Mouse (Mus musculus): ENCODE data around the gene Tnfsf8. TPM values are rescaled to one million over a fixed set of nuclear protein-coding genes. Genes with fewer than 3 reads are reported as not detected.

Tnfsf8 gene
- polyA plus RNA-seq, 1 experiment from 2014 or later = not detected

DNA sequence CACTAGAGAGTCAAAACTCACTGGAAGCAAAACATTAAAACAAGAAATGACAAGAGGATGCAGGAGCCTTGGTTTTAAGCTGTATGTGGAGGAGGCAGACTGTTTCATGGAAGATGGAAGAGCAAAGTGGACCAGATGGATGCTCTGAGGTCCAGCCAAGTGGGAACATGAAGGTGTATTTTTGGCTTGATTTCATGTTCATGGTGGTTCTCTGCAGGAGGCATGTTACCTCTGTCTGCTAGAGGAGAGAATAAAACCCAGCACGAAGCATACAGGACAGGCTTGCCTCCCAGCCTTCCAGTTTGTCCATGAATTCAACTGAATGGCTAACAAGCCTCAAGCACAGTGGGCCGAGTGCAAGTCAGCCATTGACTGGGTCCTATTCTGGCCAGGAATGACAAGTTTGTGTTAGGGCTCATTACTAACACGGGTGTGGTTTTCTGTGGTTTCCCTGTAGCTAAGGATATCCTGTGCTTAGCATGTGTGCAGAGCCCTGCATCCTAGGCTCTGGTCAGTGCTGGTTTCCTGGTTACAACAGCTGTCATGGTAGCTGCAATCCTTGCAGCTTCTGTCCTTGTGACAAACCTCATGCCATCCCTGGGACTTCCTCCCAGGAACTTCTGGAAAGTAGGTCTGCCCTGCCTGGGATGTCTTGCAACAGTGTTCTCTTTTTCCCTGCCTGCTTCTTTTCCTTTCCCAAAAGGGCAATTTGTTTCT is 14.1 kb downstream of the Tnfsf8 start:
- Histone ChIP-seq H3K36me3 (ENCODE audit: insufficient read depth, low read length) (no peaks in the 10 kb centered on the region), H3K4me1 (replicated peaks; ENCODE audit: insufficient read depth, low read length) (no peaks in the 10 kb centered on the region), H3K4me3 (replicated peaks; ENCODE audit: low read depth, low read length) (no peak overlapping the region), H3K9me3 (replicated peaks; ENCODE audit: low read length) (no peaks in the 10 kb centered on the region), H3K9ac (ENCODE audit: low read depth, low read length) (no peak overlapping the region), H3K4me2 (ENCODE audit: low read length) (no peak overlapping the region), H3K27ac (no peak overlapping the region), H3K27me3 (ENCODE audit: insufficient read depth, low read length) (no peaks in the 10 kb centered on the region)
- TF ChIP-seq CTCF (IDR thresholded peaks at IDR 0.05; ENCODE audit: low read depth) = no peak
- 78% methylated on average over 3 of the region's 3 CpGs for WGBS
- ATAC-seq (replicated peaks; ENCODE audit: low FRiP score, low read depth) (no peak), DNase-seq (ENCODE audit: low spot score) (no peak)

DNA sequence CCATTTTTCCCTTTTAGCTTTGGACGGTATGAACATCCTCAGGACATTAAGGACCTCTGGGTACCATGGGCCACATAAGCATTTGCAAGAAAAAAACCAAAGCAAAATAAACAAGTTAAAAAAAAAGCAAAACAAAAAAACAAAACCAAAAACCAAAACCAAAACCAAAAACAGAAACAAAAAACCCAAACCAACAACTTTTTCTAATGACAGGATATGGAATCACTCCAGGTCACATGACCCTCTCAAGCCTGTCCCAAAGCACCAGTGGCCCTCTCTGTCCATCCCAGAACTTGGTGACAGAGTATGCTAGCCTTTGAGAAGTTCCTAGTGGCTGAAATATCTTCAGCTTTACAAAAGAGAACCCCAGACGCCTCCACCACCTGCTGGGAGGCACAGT is 15.4 kb downstream of the Tnfsf8 start:
- H3K9ac ChIP-seq (ENCODE audit: low read depth, low read length) = no peak overlapping the region
- no peak overlapping the region for H3K27ac ChIP-seq
- H3K4me2 ChIP-seq (ENCODE audit: low read length) = no peak overlapping the region
- no peak for DNase-seq (ENCODE audit: low spot score)
- no peak for ATAC-seq (replicated peaks; ENCODE audit: low FRiP score, low read depth)
- H3K27me3 ChIP-seq (ENCODE audit: insufficient read depth, low read length) = no peaks in the 10 kb centered on the region
- no peak overlapping the region for H3K4me3 ChIP-seq (replicated peaks; ENCODE audit: low read depth, low read length)
- TF ChIP-seq CTCF (IDR thresholded peaks at IDR 0.05; ENCODE audit: low read depth) = no peak
- WGBS = 77% methylated on average over 2 of the region's 2 CpGs
- H3K4me1 ChIP-seq (replicated peaks; ENCODE audit: insufficient read depth, low read length) = no peaks in the 10 kb centered on the region
- no peaks in the 10 kb centered on the region for H3K9me3 ChIP-seq (replicated peaks; ENCODE audit: low read length)
- no peaks in the 10 kb centered on the region for H3K36me3 ChIP-seq (ENCODE audit: insufficient read depth, low read length)

DNA sequence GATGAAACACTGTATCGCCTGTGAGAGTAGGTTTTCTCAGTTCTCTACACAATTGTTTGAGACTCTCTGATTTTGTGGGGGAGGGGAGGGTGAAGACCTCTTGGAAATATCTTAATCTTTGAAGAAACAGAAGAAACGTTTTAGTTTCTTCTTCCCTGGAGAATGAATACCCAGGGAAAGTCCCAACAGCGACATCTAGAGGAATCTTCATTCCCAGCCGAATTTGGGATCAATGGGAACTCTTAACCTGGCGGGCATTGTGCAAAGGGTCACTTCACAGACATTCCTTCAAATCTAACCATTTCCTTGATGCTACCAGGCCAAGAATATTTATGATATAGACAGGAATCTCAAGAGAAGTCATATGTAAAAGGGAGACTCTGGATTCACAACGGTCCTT is 17.2 kb downstream of the Tnfsf8 start:
- H3K36me3 ChIP-seq (ENCODE audit: insufficient read depth, low read length) = no peaks in the 10 kb centered on the region
- no peaks in the 10 kb centered on the region for H3K4me1 ChIP-seq (replicated peaks; ENCODE audit: insufficient read depth, low read length)
- no peaks in the 10 kb centered on the region for H3K27me3 ChIP-seq (ENCODE audit: insufficient read depth, low read length)
- TF ChIP-seq CTCF (IDR thresholded peaks at IDR 0.05; ENCODE audit: low read depth) = peak; percentile 78
- 23% methylated on average over 6 of the region's 6 CpGs for WGBS
- H3K9ac ChIP-seq (ENCODE audit: low read depth, low read length) = no peak overlapping the region
- ATAC-seq (replicated peaks; ENCODE audit: low FRiP score, low read depth) = no peak
- peak; percentile 73 for DNase-seq (ENCODE audit: low spot score)
- no peak overlapping the region for H3K4me3 ChIP-seq (replicated peaks; ENCODE audit: low read depth, low read length)
- H3K4me2 ChIP-seq (ENCODE audit: low read length) = no peak overlapping the region
- no peaks in the 10 kb centered on the region for H3K9me3 ChIP-seq (replicated peaks; ENCODE audit: low read length)
- no peak overlapping the region for H3K27ac ChIP-seq

DNA sequence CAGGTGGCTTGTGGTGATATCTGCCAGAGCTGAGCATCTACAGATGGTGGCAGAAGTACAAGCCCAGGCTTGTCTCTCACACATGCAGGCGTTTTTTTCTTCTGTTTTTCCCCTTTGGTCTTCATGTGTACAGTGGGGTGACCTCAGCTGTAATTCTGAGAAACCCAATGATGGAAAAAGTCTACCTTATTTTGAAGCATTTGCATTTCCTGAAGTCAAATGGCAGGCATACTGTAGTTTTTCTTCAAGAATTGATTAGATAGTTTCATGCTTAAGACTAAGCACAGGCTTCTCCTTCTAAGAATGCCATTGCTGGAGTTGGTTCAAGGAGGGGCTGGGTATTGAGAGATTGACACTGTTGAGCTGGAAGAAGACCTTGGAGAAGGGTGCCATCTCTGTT is 18.9 kb downstream of the Tnfsf8 start:
- WGBS = 68% methylated on average over 1 of the region's 1 CpGs
- no peaks in the 10 kb centered on the region for H3K27me3 ChIP-seq (ENCODE audit: insufficient read depth, low read length)

DNA sequence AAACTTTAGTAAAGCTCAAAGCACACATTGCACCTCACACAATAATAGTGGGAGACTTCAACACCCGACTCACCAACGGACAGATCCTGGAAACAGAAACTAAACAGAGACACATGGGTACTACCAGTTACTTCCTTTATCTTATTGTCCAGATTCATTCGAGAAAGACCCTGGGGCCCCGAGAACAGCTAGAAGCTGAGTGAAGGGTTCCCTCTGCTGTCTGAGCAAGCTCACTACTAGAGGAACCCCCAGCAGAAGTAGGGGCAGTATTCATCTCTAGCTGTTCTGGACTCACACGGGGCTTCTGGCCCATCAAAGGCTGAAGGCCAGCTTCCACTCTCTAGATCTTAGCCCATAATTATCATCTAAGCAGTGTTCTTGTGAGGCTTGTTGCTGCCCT is 20.7 kb downstream of the Tnfsf8 start:
- WGBS = 46% methylated on average over 5 of the region's 5 CpGs
- Histone ChIP-seq H3K4me2 (ENCODE audit: low read length) (no peak overlapping the region), H3K36me3 (ENCODE audit: insufficient read depth, low read length) (no peaks in the 10 kb centered on the region), H3K4me3 (replicated peaks; ENCODE audit: low read depth, low read length) (no peak overlapping the region), H3K27me3 (ENCODE audit: insufficient read depth, low read length) (no peaks in the 10 kb centered on the region), H3K27ac (no peak overlapping the region), H3K9ac (ENCODE audit: low read depth, low read length) (no peak overlapping the region), H3K4me1 (replicated peaks; ENCODE audit: insufficient read depth, low read length) (no peaks in the 10 kb centered on the region), H3K9me3 (replicated peaks; ENCODE audit: low read length) (no peaks in the 10 kb centered on the region)
- DNase-seq (ENCODE audit: low spot score) = peak; percentile 71
- ATAC-seq (replicated peaks; ENCODE audit: low FRiP score, low read depth) = no peak
- peak; percentile 68 for TF ChIP-seq CTCF (IDR thresholded peaks at IDR 0.05; ENCODE audit: low read depth)

More for the DNA sequence above, 18.9 kb downstream of the Tnfsf8 start:
- DNase-seq (ENCODE audit: low spot score) = no peak
- Histone ChIP-seq H3K9ac (ENCODE audit: low read depth, low read length) (no peak overlapping the region), H3K4me1 (replicated peaks; ENCODE audit: insufficient read depth, low read length) (no peaks in the 10 kb centered on the region), H3K36me3 (ENCODE audit: insufficient read depth, low read length) (no peaks in the 10 kb centered on the region), H3K4me2 (ENCODE audit: low read length) (no peak overlapping the region), H3K9me3 (replicated peaks; ENCODE audit: low read length) (no peaks in the 10 kb centered on the region), H3K4me3 (replicated peaks; ENCODE audit: low read depth, low read length) (no peak overlapping the region), H3K27ac (no peak overlapping the region)
- TF ChIP-seq CTCF (IDR thresholded peaks at IDR 0.05; ENCODE audit: low read depth) = no peak
- no peak for ATAC-seq (replicated peaks; ENCODE audit: low FRiP score, low read depth)

DNA sequence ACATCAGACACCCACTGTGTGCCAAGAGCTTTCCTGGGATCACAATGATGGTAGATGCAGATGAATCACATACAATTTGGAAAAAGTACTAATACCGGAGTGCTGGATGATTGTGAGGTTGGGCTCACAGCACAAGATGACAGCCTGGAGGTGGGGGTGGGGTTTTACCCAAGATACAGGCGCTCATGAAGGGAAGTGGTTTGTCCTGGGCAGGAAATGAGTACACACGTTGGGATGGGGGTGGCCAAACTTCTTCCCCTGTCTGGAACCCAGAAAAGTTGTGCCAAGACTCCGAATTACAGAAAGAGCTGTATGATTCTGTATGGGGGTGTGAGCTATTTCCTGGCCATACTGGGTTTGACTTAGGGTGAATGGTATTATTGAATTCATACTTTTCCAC is 38.0 kb downstream of the Tnfsf8 start:
- DNase-seq (ENCODE audit: low spot score) (no peak), ATAC-seq (replicated peaks; ENCODE audit: low FRiP score, low read depth) (no peak)
- no peak for TF ChIP-seq CTCF (IDR thresholded peaks at IDR 0.05; ENCODE audit: low read depth)
- Histone ChIP-seq H3K4me1 (replicated peaks; ENCODE audit: insufficient read depth, low read length) (no peaks in the 10 kb centered on the region), H3K27me3 (ENCODE audit: insufficient read depth, low read length) (no peaks in the 10 kb centered on the region), H3K4me2 (ENCODE audit: low read length) (no peak overlapping the region), H3K9me3 (replicated peaks; ENCODE audit: low read length) (no peaks in the 10 kb centered on the region), H3K9ac (ENCODE audit: low read depth, low read length) (no peak overlapping the region), H3K4me3 (replicated peaks; ENCODE audit: low read depth, low read length) (no peak overlapping the region), H3K36me3 (ENCODE audit: insufficient read depth, low read length) (no peaks in the 10 kb centered on the region), H3K27ac (no peak overlapping the region)
- WGBS = 76% methylated on average over 4 of the region's 4 CpGs

DNA sequence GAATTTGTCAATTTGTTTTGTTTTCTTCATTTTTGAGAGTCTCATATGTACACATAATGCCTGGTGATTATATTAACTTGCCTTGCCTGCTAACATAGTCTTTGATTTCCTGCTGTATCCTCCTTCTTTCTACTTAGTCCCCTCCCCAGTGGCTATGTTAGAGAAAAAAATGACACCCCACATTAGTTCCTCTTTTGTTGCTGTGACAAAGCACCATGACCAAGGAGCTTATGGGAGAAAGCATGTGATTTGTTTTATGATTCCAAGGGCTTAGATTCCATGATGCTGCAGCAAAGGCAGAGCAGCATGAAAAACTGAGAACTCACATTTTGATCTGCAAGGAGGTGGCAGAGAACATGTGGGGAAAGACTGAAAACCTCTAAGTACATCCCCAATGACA is 43.6 kb downstream of the Tnfsf8 start:
- H3K4me3 ChIP-seq (replicated peaks; ENCODE audit: low read depth, low read length) = no peak overlapping the region
- H3K9ac ChIP-seq (ENCODE audit: low read depth, low read length) = no peak overlapping the region
- H3K4me2 ChIP-seq (ENCODE audit: low read length) = no peak overlapping the region
- H3K9me3 ChIP-seq (replicated peaks; ENCODE audit: low read length) = no peaks in the 10 kb centered on the region
- no peak for ATAC-seq (replicated peaks; ENCODE audit: low FRiP score, low read depth)
- H3K27me3 ChIP-seq (ENCODE audit: insufficient read depth, low read length) = no peaks in the 10 kb centered on the region
- no peaks in the 10 kb centered on the region for H3K4me1 ChIP-seq (replicated peaks; ENCODE audit: insufficient read depth, low read length)
- DNase-seq (ENCODE audit: low spot score) = no peak
- no peak overlapping the region for H3K27ac ChIP-seq
- no peak for TF ChIP-seq CTCF (IDR thresholded peaks at IDR 0.05; ENCODE audit: low read depth)
- H3K36me3 ChIP-seq (ENCODE audit: insufficient read depth, low read length) = no peaks in the 10 kb centered on the region
